Mouse (Mus musculus) forebrain, embryonic 11.5 days (tissue): ENCODE data around the gene Vmn2r32. TPM values are rescaled to one million over a fixed set of nuclear protein-coding genes. Genes with fewer than 3 reads are reported as not detected.
"Not testable (repeated sequence)": the region's sequence is repeated elsewhere in the genome, so short reads cannot be mapped to it uniquely, and the experiment has no call there.

ENCODE experiments used
- ATAC-seq: fragments of 200-750 bp; cut with Nextera tagmentation; replicated peaks from 2 replicates; pipeline ENCODE4 v1.8.0; 2017; ENCODE audit warnings: moderate TSS enrichment; ENCODE audit not compliant: low FRiP score
- DNase-seq: peaks from one replicate; pipeline ENCODE4 v3.0.0-alpha.2; 2017; ENCODE audit warnings: low spot score
- H3K27ac ChIP-seq: fragments of 300-500 bp; sonication (generic); 2 replicates; pipeline ENCODE4 v1.5.1; 2014; ENCODE audit warnings: low read depth, low read length
- H3K27me3 ChIP-seq: fragments of 300-500 bp; sonication (generic); 2 replicates; pipeline ENCODE4 v1.6.1; 2014; ENCODE audit warnings: mild to moderate bottlenecking, low read length, mixed read lengths; ENCODE audit not compliant: control insufficient read depth, insufficient read depth
- H3K36me3 ChIP-seq: fragments of 300-500 bp; sonication (generic); 2 replicates; pipeline ENCODE4 v1.6.1; 2014; ENCODE audit warnings: mild to moderate bottlenecking, low read length, moderate library complexity, mixed read lengths; ENCODE audit not compliant: control insufficient read depth, insufficient read depth
- H3K4me1 ChIP-seq: fragments of 300-500 bp; sonication (generic); replicated peaks from 2 replicates; pipeline ENCODE4 v1.6.1; 2014; ENCODE audit warnings: low read length, mixed read lengths; ENCODE audit not compliant: control insufficient read depth, insufficient read depth
- H3K4me2 ChIP-seq: fragments of 300-500 bp; sonication (generic); 2 replicates; pipeline ENCODE4 v1.6.1; 2014; ENCODE audit warnings: low read depth, mild to moderate bottlenecking, low read length, moderate library complexity, mixed read lengths; ENCODE audit not compliant: severe bottlenecking
- H3K4me3 ChIP-seq: fragments of 300-500 bp; sonication (generic); 2 replicates; pipeline ENCODE4 v1.5.1; 2014; ENCODE audit warnings: low read depth, low read length
- H3K9ac ChIP-seq: fragments of 300-500 bp; sonication (generic); 2 replicates; pipeline ENCODE4 v1.6.1; 2014; ENCODE audit warnings: low read length
- H3K9me3 ChIP-seq: fragments of 300-500 bp; sonication (generic); 2 replicates; pipeline ENCODE4 v1.6.1; 2016; ENCODE audit warnings: low read length, mixed read lengths; ENCODE audit not compliant: control insufficient read depth
- WGBS: fragments of 180-500 bp; shearing (Covaris S2); extraction: QIAGEN DNeasy Blood & Tissue Kit; methylation state at CpG from one replicate; pipeline ENCODE4 v1.1.7; 2014; 5-methylcytosine and 5-hydroxymethylcytosine counted together
- polyA plus RNA-seq: library from polyadenylated mRNA; unstranded; fragments of >200 nt; fragmentation: Nextera tagmentation; extraction: Ambion mirVana; gene quantifications from 2 replicates; pipeline ENCODE4 v1.2.1, GENCODE M21; 2014

Vmn2r32 gene
- polyA plus RNA-seq, result not detected in 2 replicates

DNA sequence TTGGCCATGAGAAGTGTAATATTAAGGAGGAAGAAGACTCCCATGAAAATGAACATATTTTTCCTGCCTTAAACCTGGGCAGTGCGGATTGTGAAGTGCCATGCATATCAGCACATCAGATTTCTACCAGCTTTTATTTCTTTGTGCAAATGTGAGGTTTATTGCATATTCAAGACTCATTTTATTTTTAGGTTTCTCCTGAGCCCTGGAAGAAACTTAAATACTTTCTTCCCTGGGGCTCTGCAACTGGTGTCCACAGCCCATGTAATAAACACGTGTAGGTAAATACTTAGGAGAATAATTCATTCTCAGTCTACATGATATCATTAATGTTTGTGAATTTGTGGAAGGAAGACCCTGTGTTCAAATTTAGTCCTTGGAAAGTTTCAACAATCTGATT lies at the start of gene Vmn2r32:
Vmn2r32 (minus strand) TSS at position 101 of the 400 bp plus-strand sequence.
- not testable (repeated sequence) for H3K4me1 ChIP-seq, H3K27ac ChIP-seq, H3K9ac ChIP-seq, DNase-seq, ATAC-seq, H3K36me3 ChIP-seq, H3K4me3 ChIP-seq, H3K27me3 ChIP-seq, H3K4me2 ChIP-seq, H3K9me3 ChIP-seq
- WGBS, result 67% methylated on average over 1 of the region's 2 CpGs

Other genes starting within 250 kb of the Vmn2r32 start
- 0.24 and 0.45 TPM in 2 replicates for gene Vmn2r29, start 232.7 kb downstream of the Vmn2r32 start, polyA plus RNA-seq
- 2.0 and 3.2 TPM in 2 replicates for gene Gm45844, start 201.7 kb downstream of the Vmn2r32 start, polyA plus RNA-seq
- gene Clcn4, start 179.2 kb downstream of the Vmn2r32 start, polyA plus RNA-seq, result 52.2 and 53.8 TPM in 2 replicates
- gene Vmn2r30, start 142.4 kb downstream of the Vmn2r32 start, polyA plus RNA-seq, result not detected in 2 replicates
- gene Gm45783, start 105.4 kb downstream of the Vmn2r32 start, polyA plus RNA-seq, result not detected in 2 replicates
- not detected in 2 replicates for gene Vmn2r31, start 80.3 kb downstream of the Vmn2r32 start, polyA plus RNA-seq
- gene Vmn2r33, start 86.8 kb upstream of the Vmn2r32 start, polyA plus RNA-seq, result not detected in 2 replicates
- gene Vmn2r34, start 209.5 kb upstream of the Vmn2r32 start, polyA plus RNA-seq, result not detected in 2 replicates